Mouse (Mus musculus) limb, embryonic 13.5 days (tissue): ENCODE measurements at regions not wholly inside any gene's neighbourhood (a gene's known extent, or its start where the extent isn't known, plus 50 kb on each side); places are given as distances from the start of the nearest gene placed in this dataset.

Experiments
- ATAC-seq: fragments of 200-750 bp; cut with Nextera tagmentation; 2 replicates; pipeline ENCODE4 v1.8.0; 2017; ENCODE audit warnings: low read depth, moderate number of reproducible peaks, moderate TSS enrichment; ENCODE audit not compliant: low FRiP score
- H3K27ac ChIP-seq: fragments of 300-500 bp; sonication (generic); 2 replicates; pipeline ENCODE4 v1.5.1; 2015; ENCODE audit warnings: inconsistent platforms, mild to moderate bottlenecking, moderate library complexity
- H3K27me3 ChIP-seq: fragments of 300-500 bp; sonication (generic); 2 replicates; pipeline ENCODE4 v1.6.1; 2015; ENCODE audit warnings: mild to moderate bottlenecking, inconsistent platforms
- H3K36me3 ChIP-seq: fragments of 300-500 bp; sonication (generic); 2 replicates; pipeline ENCODE4 v1.6.1; 2015; ENCODE audit warnings: inconsistent platforms, mild to moderate bottlenecking, moderate library complexity
- H3K4me1 ChIP-seq: fragments of 300-500 bp; sonication (generic); 2 replicates; pipeline ENCODE4 v1.6.1; 2015; ENCODE audit warnings: inconsistent platforms
- H3K4me2 ChIP-seq: fragments of 300-500 bp; sonication (generic); replicated peaks from 2 replicates; pipeline ENCODE4 v1.6.1; 2015; ENCODE audit warnings: inconsistent platforms, mild to moderate bottlenecking, moderate library complexity
- H3K4me3 ChIP-seq: fragments of 300-500 bp; sonication (generic); 2 replicates; pipeline ENCODE4 v1.5.1; 2015; ENCODE audit warnings: moderate library complexity, mild to moderate bottlenecking, inconsistent platforms
- H3K9ac ChIP-seq: fragments of 300-500 bp; sonication (generic); 2 replicates; pipeline ENCODE4 v1.6.1; 2015; ENCODE audit warnings: mild to moderate bottlenecking, inconsistent platforms
- H3K9me3 ChIP-seq: fragments of 300-500 bp; sonication (generic); 2 replicates; pipeline ENCODE4 v1.6.1; 2016; ENCODE audit warnings: inconsistent platforms
- WGBS: fragments of 180-500 bp; shearing (Covaris S2); methylation state at CpG from one replicate; pipeline ENCODE4 v1.1.7; 2015; 5-methylcytosine and 5-hydroxymethylcytosine counted together

DNA sequence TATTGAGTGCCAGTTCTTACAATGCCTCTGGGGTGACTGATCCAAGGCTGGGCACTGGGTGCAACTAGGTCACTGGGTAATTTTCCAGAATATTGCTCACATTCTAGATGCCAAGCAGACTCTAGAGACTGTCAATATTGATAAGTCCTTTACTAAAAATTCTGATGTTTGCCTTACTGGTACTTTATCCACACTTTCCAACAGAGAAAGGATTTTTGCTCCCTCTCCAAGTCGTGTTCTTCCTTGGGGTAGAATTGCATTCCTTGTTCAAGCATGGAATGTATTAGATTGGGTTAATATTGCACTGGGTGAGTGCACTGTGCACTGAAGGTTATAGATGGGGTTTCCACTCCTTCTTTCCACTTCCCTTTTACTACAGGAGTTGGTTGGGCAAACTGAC is 1891.0 kb upstream of the Lrrc6 start:
- WGBS = 49% methylated on average over 1 of the region's 1 CpGs
- Histone ChIP-seq H3K4me3 (no peak overlapping the region), H3K36me3 (no peaks in the 10 kb centered on the region), H3K4me1 (no peaks in the 10 kb centered on the region), H3K9me3 (no peaks in the 10 kb centered on the region), H3K27me3 (no peaks in the 10 kb centered on the region), H3K4me2 (no peak overlapping the region), H3K27ac (no peak overlapping the region), H3K9ac (no peak overlapping the region)
- no peak for ATAC-seq

DNA sequence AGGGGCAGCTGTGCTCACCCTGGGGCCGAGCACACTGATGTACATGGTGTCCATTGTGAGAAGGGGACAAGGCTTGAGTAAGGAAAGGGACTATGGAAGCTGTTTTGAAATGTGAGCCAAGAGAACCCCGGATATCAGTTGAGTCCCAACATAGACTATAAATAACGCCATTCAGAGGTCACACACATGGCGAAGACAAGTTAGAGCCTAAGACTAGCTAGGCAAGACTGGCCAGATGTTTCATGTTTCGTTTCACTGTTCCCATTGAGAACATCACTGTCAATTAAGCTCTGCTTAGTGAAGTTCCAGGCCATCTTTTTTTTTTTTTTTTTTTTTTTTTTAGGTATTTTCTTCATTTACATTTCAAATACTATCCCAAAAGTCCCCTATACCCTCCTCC is 1889.1 kb upstream of the Lrrc6 start:
- H3K4me3 ChIP-seq = no peak overlapping the region
- no peak overlapping the region for H3K27ac ChIP-seq
- no peaks in the 10 kb centered on the region for H3K36me3 ChIP-seq
- H3K4me2 ChIP-seq = no peak overlapping the region
- WGBS = 81% methylated on average over 5 of the region's 5 CpGs
- no peaks in the 10 kb centered on the region for H3K27me3 ChIP-seq
- H3K9ac ChIP-seq = no peak overlapping the region
- no peaks in the 10 kb centered on the region for H3K4me1 ChIP-seq
- no peaks in the 10 kb centered on the region for H3K9me3 ChIP-seq
- ATAC-seq = no peak

DNA sequence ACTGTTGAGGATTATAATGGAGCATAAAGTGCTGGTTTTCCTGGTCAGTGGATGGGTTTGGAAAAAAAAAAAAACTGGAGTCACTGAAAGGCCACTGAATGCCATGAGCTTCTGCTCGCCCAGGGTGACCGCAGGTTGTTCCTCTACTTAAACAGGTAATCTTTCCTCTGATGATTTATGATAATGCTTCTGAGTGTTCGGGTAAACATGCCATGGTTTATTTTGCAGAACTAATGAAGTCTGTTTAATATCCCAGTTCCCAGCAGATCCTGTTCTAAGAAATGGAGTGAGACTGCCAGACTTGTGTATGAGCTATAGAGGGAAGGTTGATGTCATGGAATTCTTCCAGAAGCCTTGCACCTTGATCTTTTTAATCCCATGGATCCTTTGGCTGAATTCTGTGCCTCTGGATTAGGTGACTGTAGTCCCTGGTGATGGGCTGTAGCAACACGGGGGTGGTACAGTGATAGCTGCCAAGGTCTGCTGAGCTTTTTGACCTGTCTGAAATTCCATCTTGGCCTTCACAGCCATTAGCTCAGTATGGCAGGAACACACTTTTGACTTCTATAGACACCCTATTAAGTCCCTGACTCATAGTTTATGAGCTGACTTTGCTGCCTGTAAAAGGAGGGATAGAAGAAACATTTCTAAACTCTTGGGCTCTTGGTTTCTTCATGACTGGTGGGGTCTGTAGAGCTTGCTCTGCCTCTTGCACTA is 1886.8 kb upstream of the Lrrc6 start:
- H3K36me3 ChIP-seq = no peaks in the 10 kb centered on the region
- H3K9me3 ChIP-seq = no peaks in the 10 kb centered on the region
- no peak overlapping the region for H3K4me2 ChIP-seq
- no peak for ATAC-seq
- no peaks in the 10 kb centered on the region for H3K4me1 ChIP-seq
- H3K27ac ChIP-seq = no peak overlapping the region
- H3K4me3 ChIP-seq = no peak overlapping the region
- 68% methylated on average over 4 of the region's 4 CpGs for WGBS
- no peak overlapping the region for H3K9ac ChIP-seq
- H3K27me3 ChIP-seq = no peaks in the 10 kb centered on the region

DNA sequence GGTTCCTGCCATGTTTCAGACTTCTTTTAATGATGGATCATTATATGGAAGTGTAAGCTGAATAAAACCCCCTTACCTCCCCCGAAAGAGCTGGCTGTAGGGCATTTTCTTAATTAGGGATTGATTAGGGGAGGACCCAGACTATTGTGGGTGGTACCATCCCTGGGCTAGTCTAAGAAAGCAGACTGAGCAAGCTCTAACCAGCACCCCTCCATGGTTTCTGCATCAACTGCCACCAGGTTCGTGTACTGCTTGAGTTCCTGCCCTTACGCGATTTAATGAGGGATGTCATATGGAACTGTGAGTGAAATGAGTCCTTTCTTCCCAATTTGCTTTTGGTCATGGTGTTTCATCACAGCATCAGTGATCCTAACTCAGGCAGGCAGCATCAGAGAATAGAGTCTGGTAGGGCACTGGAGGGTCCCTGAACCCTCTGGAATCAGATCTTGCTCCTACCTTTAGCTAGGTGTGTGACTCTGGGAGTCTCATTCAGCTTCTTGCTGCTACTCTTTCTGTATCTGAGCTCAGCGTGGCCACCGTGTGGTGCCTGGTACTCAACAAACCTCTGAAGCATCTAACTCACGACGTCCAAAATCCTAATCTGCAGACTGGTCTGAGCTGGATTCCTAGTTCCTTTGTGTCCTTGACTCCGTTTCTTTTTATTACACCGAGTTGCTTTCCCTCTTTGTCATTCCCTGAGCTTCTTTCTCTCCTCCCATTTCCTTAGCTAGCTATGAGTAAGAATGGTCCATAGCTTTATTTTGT is 1884.0 kb upstream of the Lrrc6 start:
- H3K27ac ChIP-seq = no peak overlapping the region
- 68% methylated on average over 10 of the region's 10 CpGs for WGBS
- H3K4me2 ChIP-seq = no peak overlapping the region
- no peaks in the 10 kb centered on the region for H3K36me3 ChIP-seq
- no peak for ATAC-seq
- H3K4me1 ChIP-seq = no peaks in the 10 kb centered on the region
- no peaks in the 10 kb centered on the region for H3K27me3 ChIP-seq
- H3K9ac ChIP-seq = no peak overlapping the region
- no peak overlapping the region for H3K4me3 ChIP-seq
- no peaks in the 10 kb centered on the region for H3K9me3 ChIP-seq

DNA sequence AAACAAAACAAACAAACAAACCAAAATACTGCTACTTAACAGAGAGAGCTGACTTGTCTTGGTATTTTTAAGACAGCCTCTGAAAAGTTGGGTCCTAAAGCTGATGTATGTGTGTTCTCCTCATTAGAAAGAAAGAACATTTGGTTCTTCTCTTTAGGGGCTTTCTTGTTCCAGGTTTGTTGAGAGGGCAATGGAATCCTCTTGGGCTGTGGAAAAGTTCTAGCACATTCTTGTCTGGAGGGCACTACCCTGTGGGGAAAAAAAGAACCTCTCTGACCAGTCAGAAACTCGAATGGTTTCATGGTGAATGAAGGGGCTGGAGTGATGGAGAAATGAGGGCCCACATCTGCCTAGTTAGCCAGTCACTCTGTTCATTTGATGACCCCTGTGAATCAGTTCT is 1874.5 kb upstream of the Lrrc6 start:
- no peaks in the 10 kb centered on the region for H3K27me3 ChIP-seq
- WGBS = 50% methylated on average over 1 of the region's 1 CpGs

DNA sequence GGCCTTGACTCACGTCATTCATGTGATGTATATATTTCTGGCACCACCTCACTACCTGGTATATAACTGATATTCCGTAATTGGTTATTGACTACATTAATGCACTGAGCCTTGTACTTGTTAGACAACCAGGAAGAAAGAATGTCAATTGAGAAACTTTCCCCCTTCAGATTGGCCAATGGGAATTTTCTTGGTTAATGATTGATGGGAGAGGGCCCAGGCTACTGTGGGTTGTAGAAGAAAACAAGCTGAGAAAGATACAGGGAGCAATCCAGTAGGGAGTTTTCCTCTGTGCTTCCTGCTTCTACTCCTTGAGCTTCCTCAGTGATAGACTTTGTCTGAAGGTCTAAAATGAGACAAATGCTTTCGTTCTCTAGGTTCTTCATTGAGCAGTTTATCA is 1866.1 kb upstream of the Lrrc6 start:
- Histone ChIP-seq H3K9ac (no peak overlapping the region), H3K4me3 (no peak overlapping the region), H3K4me1 (peaks cover under 1% of the 10 kb centered on the region; the same call in 1 of the 2 replicates), H3K36me3 (no peaks in the 10 kb centered on the region), H3K4me2 (no peak overlapping the region), H3K27me3 (no peaks in the 10 kb centered on the region), H3K27ac (no peak overlapping the region), H3K9me3 (no peaks in the 10 kb centered on the region)
- ATAC-seq = no peak
- WGBS = 82% methylated on average over 3 of the region's 3 CpGs

More for the DNA sequence above, 1874.5 kb upstream of the Lrrc6 start:
- no peak for ATAC-seq
- Histone ChIP-seq H3K4me2 (no peak overlapping the region), H3K4me1 (no peaks in the 10 kb centered on the region), H3K4me3 (no peak overlapping the region), H3K36me3 (no peaks in the 10 kb centered on the region), H3K9me3 (no peaks in the 10 kb centered on the region), H3K27ac (no peak overlapping the region), H3K9ac (no peak overlapping the region)

DNA sequence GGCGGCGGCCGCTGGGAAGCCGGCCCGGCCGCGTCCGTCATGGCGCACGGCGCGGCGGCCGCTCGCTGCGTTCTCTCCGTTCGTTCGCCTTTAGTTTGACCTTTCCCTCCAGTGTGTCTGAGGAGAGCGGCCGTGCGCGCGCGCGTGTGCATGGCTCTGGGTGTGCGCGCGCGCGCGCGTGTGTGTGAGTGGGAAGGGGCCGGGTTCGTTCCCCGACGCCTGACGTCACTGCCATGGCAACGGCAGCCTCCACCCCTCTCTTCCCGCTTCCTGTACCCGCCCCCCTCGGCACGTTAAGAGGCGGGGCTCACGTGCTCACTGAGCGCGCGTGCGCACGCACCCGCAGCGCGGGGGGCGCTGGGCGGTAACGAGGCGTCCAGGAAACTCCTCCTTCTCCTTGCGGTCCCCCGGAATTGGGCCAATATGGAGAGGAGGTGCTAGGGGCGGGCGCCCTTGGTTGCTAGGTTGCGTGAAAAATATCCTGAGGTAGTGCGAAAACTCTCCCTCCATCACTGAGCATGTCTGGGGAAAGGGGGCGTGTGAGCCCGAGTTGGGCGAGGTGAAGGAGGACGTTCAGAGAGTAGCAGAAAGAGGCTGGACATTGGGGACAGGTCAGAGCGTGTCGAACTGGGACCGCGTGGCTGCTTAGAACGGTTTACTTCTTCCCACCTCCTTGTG is 1862.5 kb upstream of the Lrrc6 start:
- peak overlapping the region; percentile 84 for H3K27ac ChIP-seq
- H3K4me1 ChIP-seq = peaks cover 15% of the 10 kb centered on the region
- peak overlapping the region; percentile 87 for H3K4me2 ChIP-seq
- under 1% methylated on average over 38 of the region's 72 CpGs for WGBS
- no peaks in the 10 kb centered on the region for H3K27me3 ChIP-seq
- peak overlapping the region; percentile 88 for H3K9ac ChIP-seq
- peak overlapping the region; percentile 85 for H3K4me3 ChIP-seq
- peak; percentile 98 for ATAC-seq
- no peaks in the 10 kb centered on the region for H3K9me3 ChIP-seq
- no peaks in the 10 kb centered on the region for H3K36me3 ChIP-seq

DNA sequence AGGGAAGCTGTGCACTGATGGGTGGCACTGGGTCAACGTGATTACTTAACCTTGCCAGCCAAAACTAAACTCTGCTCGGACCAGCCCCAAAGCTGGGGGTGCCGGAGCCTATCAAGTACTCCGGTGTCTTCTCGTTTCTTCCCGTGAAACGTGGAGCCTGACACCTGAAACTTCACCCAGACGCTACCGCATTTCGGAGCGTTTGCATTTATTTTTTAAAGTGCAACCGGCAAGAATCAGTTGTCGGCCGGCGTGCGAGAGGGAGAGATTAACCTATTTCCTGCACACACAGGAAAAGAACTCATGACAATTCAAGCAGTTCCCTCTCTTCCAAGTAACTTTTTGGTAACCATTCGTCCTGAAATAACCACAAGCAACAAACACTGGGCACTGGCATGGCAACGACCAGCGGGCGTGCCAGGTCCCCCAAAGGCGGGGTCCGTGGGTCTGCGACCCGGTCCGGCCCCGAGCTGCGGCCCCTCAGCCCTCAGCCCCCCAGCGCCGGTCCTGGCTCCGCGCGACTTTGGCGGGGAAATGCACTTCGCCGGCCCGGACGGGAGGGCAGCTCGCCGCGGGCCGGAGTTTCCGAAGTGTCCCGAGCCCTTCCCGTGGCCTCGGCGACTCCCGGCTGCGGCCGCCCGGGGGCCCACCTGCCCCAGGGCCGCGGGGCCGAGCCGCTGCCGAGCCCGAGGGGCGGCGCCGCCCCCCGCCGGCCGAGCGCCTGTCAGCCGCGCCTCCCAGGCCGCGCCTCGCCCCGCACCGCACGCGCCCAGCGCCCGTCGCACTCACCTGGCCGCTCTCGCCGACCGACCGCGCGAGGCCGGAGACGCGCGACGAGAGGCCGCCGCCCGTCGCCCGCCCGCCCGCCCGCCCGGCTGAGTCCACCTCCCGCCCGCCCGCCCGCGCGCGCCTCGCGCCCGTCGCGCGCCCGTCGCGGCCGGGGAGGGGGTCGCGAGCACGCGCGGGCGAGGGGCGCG is 1861.7 kb upstream of the Lrrc6 start:
- Histone ChIP-seq H3K9ac (peak overlapping the region; percentile 88), H3K4me3 (peak overlapping the region; percentile 85), H3K4me1 (peaks cover 15% of the 10 kb centered on the region), H3K27ac (peak overlapping the region; percentile 84), H3K36me3 (no peaks in the 10 kb centered on the region), H3K9me3 (no peaks in the 10 kb centered on the region), H3K27me3 (no peaks in the 10 kb centered on the region), H3K4me2 (peak overlapping the region; percentile 87)
- under 1% methylated on average over 91 of the region's 121 CpGs for WGBS
- ATAC-seq = peak; percentile 48

DNA sequence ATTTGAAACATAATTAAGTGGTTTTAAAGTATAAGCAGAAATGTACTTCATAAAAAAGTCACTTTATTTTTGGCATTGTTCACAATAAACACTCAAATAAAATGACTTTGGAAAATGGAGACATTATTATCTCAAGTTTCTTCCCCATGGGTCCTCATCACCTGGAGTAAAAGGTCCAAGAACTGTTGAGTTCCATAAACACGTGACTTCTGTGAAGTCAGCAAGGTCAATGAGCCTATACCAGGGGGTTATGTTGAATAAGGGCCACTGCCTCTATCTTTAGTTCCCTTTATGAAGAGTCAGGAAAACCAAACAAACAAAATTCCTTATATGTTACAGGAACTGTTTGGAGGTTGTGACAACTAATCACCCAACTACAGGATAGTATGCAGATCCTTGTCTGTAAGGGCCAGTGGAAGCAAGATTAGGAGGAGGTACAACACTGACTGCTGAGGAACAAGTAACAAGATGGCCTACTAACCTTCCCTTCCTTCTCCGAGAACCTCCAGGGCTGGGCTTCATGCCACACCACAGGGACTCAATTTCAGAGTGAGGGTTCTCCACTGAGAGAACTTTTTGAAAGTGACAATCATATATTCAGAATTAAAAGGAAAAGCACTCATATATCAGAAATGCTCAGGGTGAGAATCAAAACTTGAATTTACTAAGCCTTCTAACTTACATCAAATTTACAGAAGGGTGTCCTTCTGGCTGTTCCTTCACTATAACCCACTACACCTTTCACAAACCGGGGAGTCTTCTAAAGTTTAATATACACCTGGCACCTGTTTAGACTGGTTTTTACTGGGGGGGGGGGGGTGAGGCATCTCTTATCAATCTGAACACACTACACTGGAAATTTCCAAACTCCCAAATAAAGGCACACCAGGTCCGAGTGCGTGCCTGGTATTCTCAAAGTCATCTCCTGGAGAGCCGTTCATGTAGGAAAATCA is 1860.5 kb upstream of the Lrrc6 start:
- Histone ChIP-seq H3K9ac (peak overlapping the region; percentile 88), H3K4me2 (peak overlapping the region; percentile 87), H3K27me3 (no peaks in the 10 kb centered on the region), H3K36me3 (no peaks in the 10 kb centered on the region), H3K4me3 (peak overlapping the region; percentile 85), H3K4me1 (peaks cover 15% of the 10 kb centered on the region), H3K9me3 (no peaks in the 10 kb centered on the region), H3K27ac (no peak overlapping the region)
- ATAC-seq = no peak
- 41% methylated on average over 6 of the region's 6 CpGs for WGBS

DNA sequence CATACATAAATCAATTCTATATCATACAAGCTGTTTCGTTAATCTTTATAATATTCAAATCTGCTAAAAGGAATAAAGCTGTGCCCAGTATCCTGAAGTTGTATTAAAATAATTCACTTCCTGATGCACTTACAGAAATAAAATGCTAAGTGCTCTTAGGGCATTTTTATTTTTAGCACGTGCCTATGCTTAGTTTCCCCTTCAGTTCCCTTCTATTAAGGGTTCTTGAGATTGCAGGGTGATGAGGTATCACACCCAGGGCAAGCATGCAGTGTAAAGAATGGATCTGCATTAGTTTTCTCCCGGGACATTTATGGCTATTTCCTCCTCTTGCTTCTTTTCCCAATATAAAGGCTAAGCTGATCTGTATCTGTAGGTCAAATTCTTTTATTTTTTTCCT is 1858.8 kb upstream of the Lrrc6 start:
- Histone ChIP-seq H3K9ac (no peak overlapping the region), H3K27me3 (no peaks in the 10 kb centered on the region), H3K4me1 (peaks cover 15% of the 10 kb centered on the region), H3K4me2 (no peak overlapping the region), H3K27ac (no peak overlapping the region), H3K4me3 (no peak overlapping the region), H3K36me3 (no peaks in the 10 kb centered on the region), H3K9me3 (no peaks in the 10 kb centered on the region)
- ATAC-seq = no peak
- WGBS = 71% methylated on average over 3 of the region's 3 CpGs

DNA sequence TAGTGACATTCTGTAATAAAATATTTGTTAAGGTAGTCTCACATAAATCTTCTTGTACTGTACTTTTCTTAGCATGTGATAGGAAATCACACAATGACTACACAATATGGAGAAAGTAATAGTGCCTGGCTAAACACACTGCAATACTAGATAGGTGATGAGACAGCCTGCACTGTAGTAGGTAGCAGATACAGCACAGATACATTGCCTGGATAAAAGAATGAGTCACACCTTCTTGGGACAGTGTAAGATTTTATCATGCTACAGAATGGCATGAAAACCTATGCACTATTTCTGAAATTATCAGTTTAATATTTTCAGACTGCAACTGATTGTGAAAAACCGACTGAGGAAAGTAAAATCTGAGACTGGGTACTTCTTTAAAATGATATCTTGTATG is 1855.2 kb upstream of the Lrrc6 start:
- 86% methylated on average over 1 of the region's 1 CpGs for WGBS
- no peak overlapping the region for H3K27ac ChIP-seq
- H3K36me3 ChIP-seq = no peaks in the 10 kb centered on the region
- no peak overlapping the region for H3K4me3 ChIP-seq
- no peak for ATAC-seq
- no peaks in the 10 kb centered on the region for H3K9me3 ChIP-seq
- H3K4me1 ChIP-seq = peaks cover 5% of the 10 kb centered on the region
- H3K4me2 ChIP-seq = no peak overlapping the region
- no peak overlapping the region for H3K9ac ChIP-seq
- no peaks in the 10 kb centered on the region for H3K27me3 ChIP-seq
